Mouse (Mus musculus) thymus, postnatal 0 days (tissue): Measurements from ENCODE around the gene Olfr483. TPM values are rescaled to one million over a fixed set of nuclear protein-coding genes. Genes with fewer than 3 reads are reported as not detected.

Experiments
- DNase-seq: peaks from one replicate; pipeline ENCODE4 v3.0.0-alpha.2; 2015; ENCODE audit warnings: low spot score
- polyA plus RNA-seq: library from polyadenylated mRNA; unstranded; fragments of >200 nt; fragmentation: Nextera tagmentation; extraction: Ambion mirVana; gene quantifications from 2 replicates; pipeline ENCODE4 v1.2.1, GENCODE M21; 2015

The Olfr483 gene
- not detected in 2 replicates for polyA plus RNA-seq

GRCm38 (mm10) chr7:108100549-108100948 is at the start of gene Olfr483:
Olfr483 (plus strand) TSS chr7:108100849.
- DNase-seq, result no peak

- no peak for DNase-seq
Observed at GRCm38 (mm10) chr7:108067246-108067645, 33.4 kb upstream of the Olfr483 start, which contains the start of gene Olfr480. Olfr480 (minus strand) TSS chr7:108067346.

- DNase-seq, result no peak
Observed at GRCm38 (mm10) chr7:108079555-108079954, 21.1 kb upstream of the Olfr483 start, which contains the start of gene Olfr481. Olfr481 (plus strand) TSS chr7:108079855.

GRCm38 (mm10) chr7:108097486-108097885 is 3.2 kb upstream of the Olfr483 start, which contains the start of gene Olfr482:
Olfr482 (minus strand) TSS chr7:108097586.
- no peak for DNase-seq

- no peak for DNase-seq
Observed at GRCm38 (mm10) chr7:108120681-108121080, 20.0 kb downstream of the Olfr483 start.

- no peak for DNase-seq
Observed at GRCm38 (mm10) chr7:108121416-108121815, 20.8 kb downstream of the Olfr483 start.

- DNase-seq, result no peak
Observed at GRCm38 (mm10) chr7:108127349-108127748, 26.7 kb downstream of the Olfr483 start, which contains the start of gene Olfr484. Olfr484 (minus strand) TSS chr7:108127449.

Other genes with a start within 250 kb of the Olfr483 start
- gene Olfr472, start 202.9 kb upstream of the Olfr483 start, polyA plus RNA-seq, result not detected in 2 replicates
- not detected in 2 replicates for gene Olfr473, start 170.4 kb upstream of the Olfr483 start, polyA plus RNA-seq
- not detected in 2 replicates for gene Olfr474, start 146.2 kb upstream of the Olfr483 start, polyA plus RNA-seq
- gene Olfr476, start 136.0 kb upstream of the Olfr483 start, polyA plus RNA-seq, result not detected in 2 replicates
- gene Olfr477, start 114.2 kb upstream of the Olfr483 start, polyA plus RNA-seq, result not detected in 2 replicates
- gene Olfr478, start 66.9 kb upstream of the Olfr483 start, polyA plus RNA-seq, result not detected in 2 replicates
- not detected in 2 replicates for gene Olfr479, start 50.2 kb upstream of the Olfr483 start, polyA plus RNA-seq
- gene Olfr480, start 33.5 kb upstream of the Olfr483 start, polyA plus RNA-seq, result not detected in 2 replicates
- not detected in 2 replicates for gene Olfr481, start 21.0 kb upstream of the Olfr483 start, polyA plus RNA-seq
- gene Olfr482, start 3.3 kb upstream of the Olfr483 start, polyA plus RNA-seq, result 0.09 and 0.10 TPM in 2 replicates
- gene Olfr484, start 26.6 kb downstream of the Olfr483 start, polyA plus RNA-seq, result not detected in 2 replicates
- gene Olfr485, start 59.0 kb downstream of the Olfr483 start, polyA plus RNA-seq, result not detected in 2 replicates
- gene Olfr486, start 71.9 kb downstream of the Olfr483 start, polyA plus RNA-seq, result not detected in 2 replicates
- not detected in 2 replicates for gene Olfr487, start 113.8 kb downstream of the Olfr483 start, polyA plus RNA-seq
- gene Olfr488, start 157.5 kb downstream of the Olfr483 start, polyA plus RNA-seq, result not detected in 2 replicates
- not detected in 2 replicates for gene Olfr490, start 188.1 kb downstream of the Olfr483 start, polyA plus RNA-seq
- not detected in 2 replicates for gene Olfr491, start 212.6 kb downstream of the Olfr483 start, polyA plus RNA-seq
- gene Olfr492, start 222.8 kb downstream of the Olfr483 start, polyA plus RNA-seq, result not detected in 2 replicates
- not detected in 2 replicates for gene Olfr493, start 246.1 kb downstream of the Olfr483 start, polyA plus RNA-seq